Mouse (Mus musculus): ENCODE measurements around the gene Olfr370.

Olfr370 gene

GRCm38 (mm10) chr8:83575561-83576515 lies 40.3 kb downstream of the Olfr370 start:
- in situ Hi-C loops (cut with MboI, MseI), result no loop called here

GRCm38 (mm10) chr8:83576516-83576895 lies 40.9 kb downstream of the Olfr370 start:
- in situ Hi-C loops (cut with MboI, MseI), result no loop called here

GRCm38 (mm10) chr8:83576921-83577320 lies 41.3 kb downstream of the Olfr370 start:
- in situ Hi-C loops (cut with MboI, MseI), result no loop called here

GRCm38 (mm10) chr8:83577384-83577791 lies 41.8 kb downstream of the Olfr370 start:
- in situ Hi-C loops (cut with MboI, MseI), result no loop called here

GRCm38 (mm10) chr8:83578131-83579055 lies 42.8 kb downstream of the Olfr370 start:
- in situ Hi-C loops (cut with MboI, MseI), result no loop called here

GRCm38 (mm10) chr8:83579676-83580075 lies 44.1 kb downstream of the Olfr370 start:
- in situ Hi-C loops (cut with MboI, MseI), result no loop called here

- in situ Hi-C loops (cut with MboI, MseI), result no loop called here
These were observed 45.2 kb downstream of the Olfr370 start for GRCm38 (mm10) chr8:83580826-83581225.

GRCm38 (mm10) chr8:83582226-83582625 lies 46.6 kb downstream of the Olfr370 start:
- in situ Hi-C loops (cut with MboI, MseI), result no loop called here

GRCm38 (mm10) chr8:83583236-83583635 lies 47.7 kb downstream of the Olfr370 start:
- in situ Hi-C loops (cut with MboI, MseI), result no loop called here

- in situ Hi-C loops (cut with MboI, MseI), result no loop called here
These were observed 49.2 kb downstream of the Olfr370 start for GRCm38 (mm10) chr8:83584771-83585170.

GRCm38 (mm10) chr8:83585333-83585732 lies 49.8 kb downstream of the Olfr370 start:
- in situ Hi-C loops (cut with MboI, MseI), result no loop called here

GRCm38 (mm10) chr8:83587644-83588043 lies 52.1 kb downstream of the Olfr370 start:
- in situ Hi-C loops (cut with MboI, MseI), result no loop called here

GRCm38 (mm10) chr8:83588886-83589285 lies 53.3 kb downstream of the Olfr370 start:
- in situ Hi-C loops (cut with MboI, MseI), result no loop called here

- in situ Hi-C loops (cut with MboI, MseI), result no loop called here
These were observed 55.0 kb downstream of the Olfr370 start for GRCm38 (mm10) chr8:83590488-83591023.

GRCm38 (mm10) chr8:83592682-83593081 lies 57.1 kb downstream of the Olfr370 start:
- in situ Hi-C loops (cut with MboI, MseI), result no loop called here

GRCm38 (mm10) chr8:83593325-83594166 lies 58.0 kb downstream of the Olfr370 start:
- in situ Hi-C loops (cut with MboI, MseI), result no loop called here

GRCm38 (mm10) chr8:83594167-83595049 lies 58.8 kb downstream of the Olfr370 start:
- in situ Hi-C loops (cut with MboI, MseI), result no loop called here

Data from T-helper 1 cell (primary cell).